Mouse (Mus musculus): Measurements from ENCODE around the gene Nup85. TPM values are rescaled to one million over a fixed set of nuclear protein-coding genes. Genes with fewer than 3 reads are reported as not detected.
A peak's percentile ranks its signal among the peaks of the same experiment; 100 is the strongest.

The Nup85 gene
- polyA plus RNA-seq, 1 experiment, result 50.7 TPM

DNA sequence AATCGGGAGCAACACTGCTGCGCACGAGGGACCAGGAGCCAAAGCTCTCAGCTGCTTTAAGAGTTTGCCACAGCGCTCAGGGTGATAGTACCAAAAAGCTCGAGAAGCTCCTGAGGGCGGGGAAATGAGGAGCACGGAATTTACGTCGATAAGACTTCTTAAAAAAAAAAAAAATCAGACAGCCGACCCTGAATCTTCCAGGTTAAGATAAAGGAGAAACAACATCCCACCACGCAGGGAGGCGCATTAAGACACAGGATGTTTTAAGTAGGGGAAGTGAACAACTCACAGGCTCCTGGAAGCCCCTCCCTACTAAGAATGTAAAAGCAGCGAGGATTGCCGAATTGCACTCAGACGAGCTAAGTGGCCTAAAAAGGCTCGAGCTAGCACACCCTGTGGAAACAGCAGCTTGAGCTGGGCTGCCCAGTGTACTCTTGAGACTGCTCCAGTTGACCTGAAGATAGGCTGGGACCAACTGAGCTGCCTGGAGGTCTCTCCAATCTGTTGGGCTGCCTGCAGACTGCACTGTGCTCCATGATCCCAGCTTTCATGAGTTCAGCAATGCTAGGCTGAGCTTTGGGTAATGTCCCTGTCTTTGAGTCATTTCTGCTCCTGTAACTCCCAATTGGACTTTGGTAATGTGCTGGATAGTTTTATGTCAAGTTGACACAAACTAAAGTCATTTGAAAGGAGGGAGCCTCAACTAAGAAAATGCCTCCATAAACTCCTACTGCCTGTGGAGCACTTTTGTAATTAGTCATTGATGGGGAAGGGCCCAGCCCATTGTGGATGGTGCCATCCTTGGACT, 49.1 kb downstream of the Nup85 start:
- no peak for DNase-seq (ENCODE audit: low read depth)

DNA sequence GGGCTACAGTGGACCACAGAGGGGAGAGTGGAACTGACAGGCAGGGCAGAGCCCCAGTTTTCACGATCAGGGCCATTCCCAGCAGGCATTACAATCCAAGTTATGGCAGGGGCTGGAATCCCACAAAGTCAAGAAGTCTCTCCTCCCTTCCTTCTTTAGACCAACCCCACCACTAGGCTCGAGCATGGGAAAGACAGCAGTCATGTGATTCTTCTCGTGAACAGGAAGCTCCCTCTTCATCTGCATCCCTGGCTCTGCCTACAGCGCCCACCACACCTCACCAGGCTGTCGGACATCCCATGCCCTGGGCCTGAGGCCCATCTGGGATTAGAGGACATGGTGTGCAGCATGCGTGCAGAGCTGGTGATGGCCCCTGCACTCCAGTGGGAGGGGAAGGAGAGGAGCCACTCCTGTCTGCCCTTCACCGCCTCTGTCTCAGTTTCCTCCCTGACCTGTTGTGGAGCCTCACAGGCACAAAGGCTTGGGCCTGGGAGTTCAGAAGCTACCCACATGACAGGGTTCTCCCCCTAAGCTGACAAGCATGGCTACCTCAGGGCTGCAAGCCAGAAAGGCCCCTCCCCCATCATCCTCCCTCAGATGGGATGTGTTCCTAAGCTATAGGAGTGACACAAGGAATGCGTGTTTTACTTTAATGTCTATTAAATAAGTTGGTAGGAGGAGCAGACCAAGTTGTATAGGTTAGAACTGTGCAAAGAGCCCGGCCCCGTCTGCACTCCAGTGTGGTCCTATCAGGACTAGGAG, 50.3 kb downstream of the Nup85 start:
- DNase-seq (ENCODE audit: low read depth), result no peak

DNA sequence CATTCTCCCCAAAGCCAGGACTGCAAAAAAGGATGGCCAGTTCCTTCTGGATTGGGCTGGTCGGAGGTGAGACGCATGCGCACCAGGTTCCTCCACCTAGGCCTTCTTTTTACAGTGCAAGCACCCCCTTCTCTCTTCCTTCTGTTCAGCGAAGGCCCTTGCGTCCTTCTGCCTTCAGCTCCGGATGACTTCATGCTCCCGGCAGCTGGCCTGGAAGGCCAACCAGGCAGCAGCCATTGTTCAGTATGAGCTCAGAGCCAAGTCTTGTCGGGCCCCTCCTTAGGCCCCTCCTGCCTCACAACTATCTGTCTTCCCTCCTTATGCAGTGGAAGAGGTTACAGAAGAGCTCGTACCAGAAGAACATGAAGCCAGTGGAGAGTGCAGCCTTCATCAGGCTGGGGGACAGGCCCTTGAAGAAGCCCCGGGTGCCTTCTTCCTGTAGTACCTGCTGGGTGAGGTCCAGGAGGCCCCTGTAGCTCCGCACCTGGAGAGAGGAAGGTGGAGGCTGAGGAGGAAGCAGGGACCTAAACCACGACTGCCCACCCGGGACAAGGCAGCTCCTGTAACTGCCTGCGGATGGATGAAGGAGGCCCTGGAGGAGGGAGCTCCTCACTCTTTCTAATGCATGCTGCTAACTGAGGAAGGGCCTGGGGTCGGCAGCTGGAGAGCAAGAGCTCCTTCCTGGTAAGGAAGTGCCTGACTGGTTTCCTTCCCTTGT, 51.0 kb downstream of the Nup85 start:
- DNase-seq (ENCODE audit: low read depth), result no peak

DNA sequence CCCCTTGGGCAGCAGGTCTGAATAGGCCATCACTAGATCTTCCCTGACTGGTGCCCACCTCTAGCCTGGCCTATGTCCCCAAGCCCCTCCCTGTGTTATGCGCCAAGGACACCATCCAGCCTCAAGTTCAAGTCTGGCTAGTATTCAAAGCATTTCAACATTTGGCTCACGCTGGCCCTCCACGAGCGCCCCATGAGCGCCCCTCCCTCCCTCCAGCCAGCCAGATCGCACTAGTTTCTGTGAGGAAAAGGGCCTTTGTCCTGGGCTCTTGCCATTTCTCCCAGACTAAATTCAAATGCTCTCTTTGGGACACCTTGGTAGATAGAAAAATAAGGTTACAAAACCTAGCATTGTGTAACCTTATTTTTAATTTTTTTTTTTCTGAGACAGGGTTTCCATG, 51.6 kb downstream of the Nup85 start:
- DNase-seq (ENCODE audit: low read depth), result no peak

DNA sequence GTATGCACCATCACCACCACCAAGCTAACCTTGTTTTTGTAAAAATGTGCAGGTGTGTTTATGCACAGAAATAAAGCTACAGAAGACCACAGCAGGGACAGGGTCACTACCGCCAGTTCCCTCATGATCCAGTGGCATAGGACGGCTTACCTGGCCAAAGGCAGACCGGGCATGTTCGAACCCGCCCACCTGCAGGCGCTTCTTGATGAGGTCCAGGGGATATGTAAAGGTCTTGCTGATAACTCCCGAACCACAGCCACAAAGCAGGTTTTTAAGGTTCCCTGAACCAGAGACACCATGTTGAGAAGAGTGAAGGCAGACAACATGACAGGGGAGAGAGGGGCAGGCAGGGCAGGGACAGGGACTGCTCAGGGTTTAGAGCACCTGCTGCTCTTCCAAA, 52.1 kb downstream of the Nup85 start:
- DNase-seq (ENCODE audit: low read depth), result no peak

DNA sequence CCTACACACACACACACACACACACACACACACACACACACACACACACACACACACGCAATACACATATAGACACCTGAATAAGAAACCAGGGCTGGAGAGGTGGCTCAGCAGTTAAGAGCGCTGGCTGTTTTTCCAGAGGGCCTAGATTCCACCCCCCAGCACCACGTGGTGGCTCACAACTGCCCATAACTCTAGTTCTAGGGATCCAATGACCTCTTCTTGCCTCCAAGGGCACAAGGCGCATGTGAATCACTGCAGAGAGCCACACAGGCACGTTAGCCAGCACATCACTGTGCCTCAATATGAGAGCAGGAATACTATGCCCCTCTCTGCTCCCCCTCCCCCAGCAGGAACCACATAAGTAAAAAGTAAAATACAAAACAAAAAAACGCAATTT, 52.7 kb downstream of the Nup85 start:
- no peak for DNase-seq (ENCODE audit: low read depth)

DNA sequence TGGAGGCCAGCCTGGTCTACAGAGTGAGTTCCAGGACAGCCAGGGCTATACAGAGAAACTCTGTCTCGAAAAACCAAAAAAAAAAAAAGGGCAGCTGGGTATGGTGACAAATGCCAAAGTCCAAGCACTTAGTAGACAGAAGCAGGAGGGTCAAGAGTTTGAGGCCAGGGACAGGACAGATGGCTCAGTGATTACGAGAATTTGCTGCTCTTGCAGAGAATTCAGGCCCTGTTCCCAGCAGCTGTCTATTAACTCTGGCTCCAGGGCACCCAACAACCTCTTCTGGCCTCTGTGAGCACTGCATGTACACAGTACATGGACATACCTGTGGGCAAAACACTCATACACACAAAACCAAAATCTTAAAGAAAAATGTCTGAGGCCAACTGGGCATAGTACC, 53.8 kb downstream of the Nup85 start:
- DNase-seq (ENCODE audit: low read depth), result no peak

DNA sequence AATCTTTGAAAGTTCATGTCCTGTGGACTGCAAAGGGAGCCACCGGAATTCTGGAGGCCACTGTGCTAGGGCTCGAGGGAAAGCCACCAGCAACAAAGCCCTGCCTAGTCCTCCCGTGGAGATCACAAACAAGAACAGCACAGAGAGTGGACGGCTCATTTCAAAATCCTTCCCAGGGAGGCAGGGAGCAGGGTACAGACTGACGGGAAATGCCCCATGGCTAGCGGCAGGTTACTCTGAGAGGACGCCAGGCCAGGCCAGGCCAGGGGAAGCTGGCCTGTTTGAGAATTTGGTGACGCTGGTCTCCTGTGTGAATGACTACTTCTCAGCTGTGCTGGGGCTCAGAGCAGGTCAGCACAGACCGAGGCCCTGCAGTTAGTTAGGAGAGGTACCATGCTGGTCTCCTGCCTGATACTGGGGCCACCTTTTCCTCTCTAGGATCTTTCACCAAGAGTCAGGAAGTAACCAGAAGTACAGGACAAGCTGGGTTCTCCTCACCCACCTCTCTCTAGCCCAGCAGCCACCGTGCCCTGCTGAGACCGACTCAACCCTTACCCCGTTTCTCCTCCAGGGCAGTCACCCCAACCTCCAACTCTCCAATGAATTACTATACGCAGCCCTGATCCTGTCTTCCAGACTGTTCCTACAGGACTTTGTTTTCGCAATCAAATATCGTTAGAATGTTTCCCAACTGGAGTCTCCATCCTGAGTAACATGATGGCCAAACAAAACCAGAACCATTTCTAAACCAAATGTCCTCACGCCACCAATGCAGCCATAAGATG, 54.7 kb downstream of the Nup85 start:
- no peak for DNase-seq (ENCODE audit: low read depth)

DNA sequence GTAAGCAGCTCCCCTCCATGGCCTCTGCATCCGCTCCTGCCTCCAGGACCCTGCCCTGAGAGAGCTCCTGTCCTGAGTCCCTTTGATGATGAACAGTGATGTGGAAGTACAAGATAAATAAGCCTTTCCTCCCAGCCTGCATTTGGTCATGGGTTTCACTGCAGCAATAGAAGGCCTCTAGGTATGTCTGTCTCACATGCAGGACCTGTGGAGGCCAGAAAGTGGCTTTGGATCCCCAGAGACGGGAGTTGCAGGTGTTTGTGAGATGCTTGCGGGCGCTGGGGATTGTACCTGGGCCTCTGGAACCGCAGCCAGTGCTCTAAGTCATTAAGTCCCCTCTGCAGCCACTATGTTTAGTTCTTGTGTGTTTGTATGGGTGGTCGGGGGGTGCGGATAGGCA, 55.7 kb downstream of the Nup85 start:
- no peak for DNase-seq (ENCODE audit: low read depth)

DNA sequence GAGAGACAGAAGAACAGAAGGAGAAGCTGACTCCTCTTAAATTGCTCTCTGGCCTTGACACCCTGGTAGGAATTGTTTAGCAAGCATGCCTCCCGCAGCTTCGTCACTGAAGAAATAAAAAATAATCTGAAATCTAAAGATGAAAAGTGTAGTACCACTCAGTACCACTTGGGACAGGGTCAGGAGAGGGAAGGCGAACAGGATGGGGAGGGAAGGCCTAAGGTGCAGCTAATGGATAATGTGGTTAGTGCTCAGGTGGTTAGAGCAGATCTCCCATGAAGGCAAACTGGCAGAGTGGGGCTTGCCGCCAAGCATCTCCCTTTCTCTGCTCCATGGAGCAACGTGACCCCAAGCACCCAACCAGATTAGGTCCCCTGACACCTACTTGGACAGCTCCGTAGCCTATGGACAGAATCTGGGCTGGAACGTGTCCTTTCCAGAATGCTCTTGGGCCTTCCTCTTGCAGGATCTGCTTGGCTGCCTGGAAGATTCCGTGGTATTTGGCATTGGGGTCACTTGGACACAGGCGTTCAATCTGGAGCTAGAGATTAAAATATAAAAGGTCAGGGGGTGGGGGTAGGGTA, 59.3 kb downstream of the Nup85 start:
- no peak for DNase-seq (ENCODE audit: low read depth)

DNA sequence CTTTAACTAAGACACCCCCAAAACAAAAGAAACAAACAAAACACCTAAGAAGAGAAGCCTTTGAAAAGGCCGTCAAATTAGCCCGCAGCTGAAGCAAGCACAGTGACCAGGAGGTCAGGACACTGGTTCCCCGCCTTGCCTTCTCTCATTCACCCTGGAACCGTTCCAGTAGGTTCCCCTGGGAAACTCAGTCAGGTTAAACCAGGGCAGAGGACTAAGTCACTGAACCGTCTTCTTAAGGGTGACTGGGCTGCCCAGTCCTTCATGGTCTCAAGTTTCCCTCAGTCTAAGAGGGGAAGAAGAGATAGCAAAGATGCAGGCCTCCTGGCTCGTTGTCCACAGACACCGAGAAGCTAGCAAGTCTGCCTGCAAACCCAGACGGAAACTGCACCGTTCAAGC, 61.6 kb downstream of the Nup85 start:
- no peak for DNase-seq (ENCODE audit: low read depth)

DNA sequence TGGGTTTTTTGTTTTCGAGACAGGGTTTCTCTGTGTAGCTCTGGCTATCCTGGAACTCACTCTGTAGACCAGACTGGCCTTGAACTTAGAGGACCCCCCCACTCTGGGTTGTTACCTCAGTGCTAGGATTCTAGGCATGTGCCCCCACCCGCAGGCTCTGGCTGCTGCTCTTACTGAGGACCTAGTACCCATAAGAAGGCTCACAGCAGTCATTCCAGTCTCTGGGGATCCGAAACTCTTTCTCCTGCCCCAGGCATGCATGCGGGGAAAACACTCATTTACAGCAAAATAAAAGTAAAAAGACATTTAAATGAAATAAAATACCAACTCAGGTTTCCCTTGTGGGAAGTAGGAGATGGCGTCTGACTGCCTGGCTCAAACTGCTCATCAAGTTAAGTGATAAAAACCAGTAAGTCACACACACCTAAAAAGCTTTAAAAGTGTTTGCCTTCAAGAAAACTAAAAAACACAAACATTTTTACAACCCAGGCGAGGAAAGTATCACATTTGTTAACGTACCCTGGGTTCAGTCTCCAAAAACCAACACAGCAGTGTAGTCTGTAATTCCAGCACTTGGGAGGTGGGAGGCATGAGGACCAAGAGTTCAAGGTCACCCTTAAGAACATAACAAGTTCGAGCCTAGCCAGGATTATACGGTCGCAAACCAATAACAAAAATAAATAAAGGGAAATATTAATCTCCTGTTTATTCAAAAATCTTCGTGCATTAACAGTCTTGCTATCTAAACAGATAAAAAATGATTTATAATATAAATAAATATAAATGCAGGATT, 62.8 kb downstream of the Nup85 start:
- no peak for DNase-seq (ENCODE audit: low read depth)

DNA sequence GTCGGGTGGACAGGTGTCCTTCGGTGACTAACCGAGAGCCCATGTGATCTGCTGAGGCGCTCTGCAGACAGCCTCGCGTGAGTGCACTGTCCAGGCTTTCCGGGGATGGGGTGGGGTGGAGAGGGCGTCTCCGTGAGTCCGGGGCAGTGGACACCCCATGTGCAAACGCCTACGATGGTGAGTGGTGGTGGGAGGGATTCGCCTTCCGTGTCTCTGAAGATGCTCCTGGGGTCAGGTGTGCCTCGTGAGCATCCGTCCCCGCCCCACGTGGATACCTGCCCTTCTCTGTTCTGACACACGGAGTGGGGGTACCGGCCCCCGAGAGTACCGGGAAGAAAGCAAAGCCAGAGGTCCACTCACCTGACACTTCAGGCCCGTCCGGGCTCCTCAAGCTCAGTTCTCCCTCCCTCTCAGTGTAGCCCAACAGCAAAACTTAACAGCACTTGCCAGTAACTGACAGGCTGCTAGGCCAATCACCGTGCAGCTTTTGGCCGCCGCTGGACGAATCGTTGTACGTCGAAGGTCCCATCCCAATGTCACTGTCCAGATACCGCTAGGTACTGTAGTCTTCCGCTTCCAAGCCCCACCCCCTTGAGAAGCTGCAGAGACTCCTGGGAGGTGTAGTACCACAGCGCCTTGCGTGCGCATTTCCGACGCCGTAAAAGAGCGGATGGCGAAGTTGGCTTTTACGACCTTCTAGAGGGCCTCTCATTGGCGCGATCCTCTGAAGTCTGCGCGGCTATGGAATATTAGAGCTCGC, 63.7 kb downstream of the Nup85 start, which contains the start of gene Slc25a19:
Gene Slc25a19, minus strand, starts transcription at position 591 of the 760 bp plus-strand sequence.
- peak; percentile 99 for DNase-seq (ENCODE audit: low read depth)

DNA sequence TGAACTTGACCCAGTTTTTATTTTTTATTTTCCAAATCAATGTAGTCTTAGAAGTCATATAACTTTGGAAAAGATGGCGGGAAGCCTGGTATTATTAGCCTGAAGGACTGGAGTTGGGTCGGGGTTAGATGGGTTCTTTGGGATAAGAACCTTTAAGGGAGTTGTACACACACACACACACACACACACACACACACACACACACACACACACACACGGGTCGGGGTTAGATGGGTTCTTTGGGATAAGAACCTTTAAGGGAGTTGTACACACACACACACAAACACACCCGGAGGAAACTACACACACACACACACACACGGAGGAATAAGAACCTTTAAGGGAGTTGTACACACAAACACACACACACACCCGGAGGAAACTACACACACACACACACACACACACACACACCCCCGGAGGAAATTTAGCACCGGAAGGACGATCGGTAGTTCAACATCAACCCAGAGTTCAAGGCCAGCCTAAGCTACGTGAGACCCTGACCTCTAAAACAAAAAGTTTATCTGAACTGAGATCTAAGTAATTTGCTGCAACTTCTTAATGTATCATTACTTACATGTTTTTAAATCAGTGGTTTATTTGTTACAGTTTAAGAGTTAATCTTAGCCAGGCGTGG, 64.3 kb downstream of the Nup85 start:
- DNase-seq (ENCODE audit: low read depth), result no peak

DNA sequence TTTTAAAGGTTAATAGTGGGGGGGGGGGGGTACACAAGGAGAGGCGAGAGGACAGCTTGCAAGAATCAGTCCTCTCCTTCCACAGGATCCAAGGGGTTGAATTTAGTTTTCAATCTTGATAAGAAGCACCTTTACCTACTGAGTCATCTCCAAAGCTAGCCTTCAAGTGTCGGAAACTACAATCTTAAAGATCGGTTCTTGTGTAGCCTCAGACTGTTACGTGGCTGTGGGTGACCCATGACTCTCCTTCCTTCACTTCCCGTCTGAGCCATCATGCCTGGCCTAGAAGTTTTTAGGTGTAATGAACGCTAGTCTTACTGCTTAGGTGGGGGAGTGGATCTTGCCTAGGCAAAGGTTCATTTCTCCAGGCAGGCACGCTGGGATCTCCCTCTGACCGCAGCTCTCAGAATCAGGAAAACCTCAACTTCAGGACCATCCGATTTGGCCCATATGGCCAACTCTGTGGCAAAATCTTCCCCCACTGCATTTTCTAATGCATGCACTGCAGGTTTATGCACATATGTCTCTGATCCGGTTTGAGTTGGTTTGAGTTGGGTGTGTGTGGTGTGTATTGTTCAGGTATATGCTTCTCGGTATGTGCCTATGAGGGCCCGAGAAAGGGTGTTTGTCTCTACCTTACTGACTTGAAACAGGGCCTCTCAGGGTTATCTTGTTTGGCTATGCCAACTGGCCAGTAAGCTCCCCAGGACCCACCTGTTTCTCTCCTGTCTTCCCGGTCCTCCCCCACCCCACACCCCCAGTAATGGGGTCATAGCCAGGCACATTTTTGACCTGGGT, 65.7 kb downstream of the Nup85 start:
- DNase-seq (ENCODE audit: low read depth), result no peak

DNA sequence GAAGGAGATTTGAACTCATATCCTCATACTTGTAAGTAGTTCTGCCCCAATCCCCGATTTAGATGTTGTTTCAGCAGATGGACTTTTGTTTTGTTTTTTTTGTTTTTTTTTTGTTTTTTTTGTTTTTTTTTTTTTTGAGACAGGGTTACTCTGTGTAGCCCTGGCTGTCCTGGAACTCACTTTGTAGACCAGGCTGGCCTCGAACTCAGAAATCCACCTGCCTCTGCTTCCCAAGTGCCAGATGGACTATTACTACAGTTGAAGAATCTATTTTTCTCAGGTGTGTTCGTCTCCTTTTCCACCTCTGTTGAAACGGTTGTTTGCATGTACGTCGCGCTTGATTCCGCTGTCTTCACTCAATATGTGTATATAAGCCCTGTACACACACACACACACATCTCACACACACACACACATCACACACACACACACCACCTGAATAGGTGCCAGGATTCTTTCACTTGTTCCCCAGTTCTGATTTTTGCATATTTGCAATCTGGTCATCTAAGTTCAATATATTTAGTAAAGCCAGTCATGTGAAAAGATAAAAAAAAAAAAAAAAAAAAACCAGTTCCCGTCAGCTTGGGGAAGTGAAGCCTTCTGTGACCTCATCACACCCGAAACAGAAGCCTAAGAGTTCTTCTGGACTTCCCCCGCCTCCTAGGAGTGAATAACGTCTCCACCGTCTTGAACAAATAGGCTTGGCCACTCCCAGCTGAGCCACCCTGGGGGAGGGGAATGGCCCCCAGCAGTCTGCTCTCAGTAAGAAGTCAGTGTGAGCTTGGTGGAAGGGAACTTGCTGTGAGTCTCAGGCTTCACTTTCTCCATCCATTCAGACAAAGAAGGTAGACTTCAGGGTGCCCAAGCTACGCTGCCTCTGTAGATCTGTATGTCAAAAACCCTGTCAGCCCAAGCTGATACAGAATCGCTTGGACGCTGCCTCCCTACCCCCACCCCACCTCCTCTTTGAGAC, 66.6 kb downstream of the Nup85 start:
- no peak for DNase-seq (ENCODE audit: low read depth)

DNA sequence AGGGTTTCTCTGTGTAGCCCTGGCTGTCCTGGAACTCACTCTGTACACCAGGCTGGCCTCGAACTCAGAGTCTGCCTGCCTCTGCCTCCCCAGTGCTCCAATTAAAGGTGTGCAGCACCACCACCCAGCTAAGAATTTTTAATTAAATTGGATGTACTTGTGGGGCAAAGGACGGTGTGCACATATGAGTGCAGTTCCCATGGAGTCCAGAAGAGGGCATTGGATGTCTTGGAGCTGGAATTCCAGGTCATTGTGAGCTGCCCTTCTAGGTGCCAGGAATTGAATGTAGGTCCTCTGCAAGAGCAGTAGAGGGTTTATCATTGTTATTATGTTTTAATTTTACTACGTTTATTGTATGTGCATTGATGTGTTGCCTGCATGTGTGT, 67.3 kb downstream of the Nup85 start:
- no peak for DNase-seq (ENCODE audit: low read depth)

Measured in gonadal fat pad, adult 2 months (tissue).